Mouse (Mus musculus): ENCODE measurements around the gene Rprd1b.

Gene Rprd1b

GRCm38 (mm10) chr2:158146223-158146622 is 117.9 kb downstream of the Rprd1b start, which contains the start of gene Tgm2:
TSS of gene Tgm2 (minus strand) at chr2:158146436.
- peak; percentile 56 for DNase-seq (ENCODE audit: low spot score)

GRCm38 (mm10) chr2:158146971-158147370 is 118.7 kb downstream of the Rprd1b start:
- no peak for DNase-seq (ENCODE audit: low spot score)

- DNase-seq (ENCODE audit: low spot score): no peak
These were observed 122.8 kb downstream of the Rprd1b start for GRCm38 (mm10) chr2:158151077-158151476.

GRCm38 (mm10) chr2:158152685-158153309 is 124.5 kb downstream of the Rprd1b start:
- no peak for DNase-seq (ENCODE audit: low spot score)

GRCm38 (mm10) chr2:158153728-158154343 is 125.5 kb downstream of the Rprd1b start:
- DNase-seq (ENCODE audit: low spot score): no peak

GRCm38 (mm10) chr2:158154641-158155040 is 126.3 kb downstream of the Rprd1b start:
- DNase-seq (ENCODE audit: low spot score): no peak

GRCm38 (mm10) chr2:158155101-158155500 is 126.8 kb downstream of the Rprd1b start:
- DNase-seq (ENCODE audit: low spot score): no peak

- no peak for DNase-seq (ENCODE audit: low spot score)
These were observed 127.3 kb downstream of the Rprd1b start for GRCm38 (mm10) chr2:158155615-158156014.

GRCm38 (mm10) chr2:158156487-158156886 is 128.2 kb downstream of the Rprd1b start:
- DNase-seq (ENCODE audit: low spot score): no peak

GRCm38 (mm10) chr2:158157654-158158053 is 129.4 kb downstream of the Rprd1b start:
- DNase-seq (ENCODE audit: low spot score): no peak

GRCm38 (mm10) chr2:158159376-158160235 is 131.3 kb downstream of the Rprd1b start:
- DNase-seq (ENCODE audit: low spot score): peak; percentile 46

- no peak for DNase-seq (ENCODE audit: low spot score)
These were observed 133.5 kb downstream of the Rprd1b start for GRCm38 (mm10) chr2:158161761-158162160.

- DNase-seq (ENCODE audit: low spot score): no peak
These were observed 134.7 kb downstream of the Rprd1b start for GRCm38 (mm10) chr2:158163034-158163433.

- no peak for DNase-seq (ENCODE audit: low spot score)
These were observed 137.5 kb downstream of the Rprd1b start for GRCm38 (mm10) chr2:158165776-158166175.

- DNase-seq (ENCODE audit: low spot score): no peak
These were observed 138.3 kb downstream of the Rprd1b start for GRCm38 (mm10) chr2:158166628-158167027.

GRCm38 (mm10) chr2:158167496-158168205 is 139.4 kb downstream of the Rprd1b start:
- peak; percentile 59 for DNase-seq (ENCODE audit: low spot score)

- peak; percentile 34 for DNase-seq (ENCODE audit: low spot score)
These were observed 140.5 kb downstream of the Rprd1b start for GRCm38 (mm10) chr2:158168741-158169211.

GRCm38 (mm10) chr2:158169351-158169750 is 141.1 kb downstream of the Rprd1b start:
- DNase-seq (ENCODE audit: low spot score): no peak

GRCm38 (mm10) chr2:158169771-158170170 is 141.5 kb downstream of the Rprd1b start:
- DNase-seq (ENCODE audit: low spot score): no peak

- DNase-seq (ENCODE audit: low spot score): no peak
These were observed 142.1 kb downstream of the Rprd1b start for GRCm38 (mm10) chr2:158170394-158170793.

- DNase-seq (ENCODE audit: low spot score): no peak
These were observed 146.1 kb downstream of the Rprd1b start for GRCm38 (mm10) chr2:158174438-158174837.

GRCm38 (mm10) chr2:158174958-158175357 is 146.7 kb downstream of the Rprd1b start:
- no peak for DNase-seq (ENCODE audit: low spot score)
